Mouse (Mus musculus) lung, adult 2 months (tissue): ENCODE measurements around the gene Nlrp1b.

Experiments
- CTCF ChIP-seq: fragments of 200-500 bp; IDR thresholded peaks from 2 replicates; pipeline ENCODE4 v1.5.1; 2011; ENCODE audit warnings: mild to moderate bottlenecking, low read length, control low read depth; ENCODE audit not compliant: insufficient read depth
- POLR2A ChIP-seq: fragments of 200-500 bp; IDR thresholded peaks from 2 replicates; pipeline ENCODE4 v1.6.1; 2011; ENCODE audit warnings: low read depth, mild to moderate bottlenecking, control low read depth, low read length, borderline replicate concordance; ENCODE audit errors: extremely low read depth

DNA sequence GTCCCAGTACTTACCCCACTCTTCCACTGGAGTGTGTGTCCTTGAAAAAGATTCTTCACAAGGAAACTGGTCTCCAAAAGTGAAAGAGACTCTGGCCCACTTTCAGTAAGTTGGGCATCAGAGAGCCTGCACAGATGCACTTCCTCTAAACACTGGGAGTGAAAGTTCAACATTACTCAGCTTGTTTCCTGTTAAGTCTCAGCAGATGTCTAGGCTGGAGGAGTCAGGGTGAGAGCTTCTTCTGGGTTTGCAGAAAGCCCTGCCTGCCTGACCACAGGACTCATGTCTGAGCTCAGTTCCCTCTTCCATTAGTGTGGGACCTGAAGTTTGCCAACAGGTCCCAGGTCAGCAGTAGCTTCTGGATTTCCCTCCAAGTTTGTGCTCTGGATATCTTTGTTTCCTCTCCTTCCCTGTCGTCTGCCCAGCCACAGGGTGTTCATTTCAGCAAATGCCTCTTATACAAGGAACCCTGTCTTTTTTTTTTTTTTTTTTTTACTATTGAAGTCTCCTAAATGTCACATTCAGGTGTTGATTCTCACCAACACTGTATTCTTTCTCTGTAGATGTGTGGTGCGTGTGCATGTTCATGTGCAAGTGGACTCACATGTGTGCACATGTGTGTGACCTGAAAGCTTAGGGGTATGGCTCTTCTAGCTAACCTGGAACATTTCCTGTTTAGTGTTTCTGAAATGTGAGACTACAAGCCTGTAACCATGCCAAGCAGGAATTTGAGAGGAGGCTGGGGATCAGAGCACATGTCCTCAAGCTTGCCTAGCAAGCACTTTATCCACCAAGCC, at the start of gene Nlrp1b:
- TF ChIP-seq CTCF (no peak), POLR2A (no peak)
